Mouse (Mus musculus): ENCODE data around the gene Trp53bp1.

Gene Trp53bp1

DNA sequence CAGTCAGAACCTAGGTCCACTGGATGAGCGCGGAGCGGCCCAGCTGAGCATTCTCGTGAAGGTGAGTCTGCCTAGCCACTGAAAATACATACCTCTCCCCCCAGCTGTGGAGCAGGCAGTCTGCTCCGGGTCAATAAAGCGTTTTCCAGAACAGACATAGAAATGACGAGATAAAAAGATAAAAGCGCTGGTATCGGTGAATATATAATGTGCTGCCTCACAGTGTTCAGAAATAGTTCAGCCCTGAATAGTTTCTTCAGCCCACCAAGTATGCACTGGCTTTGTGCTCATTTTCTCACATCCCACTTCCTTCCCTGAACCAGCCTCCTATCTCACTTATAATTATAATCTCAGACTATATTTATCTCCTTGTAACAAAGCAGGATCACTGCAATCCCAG is 75.7 kb downstream of the Trp53bp1 start:
- CTCF ChIA-PET: interaction anchor here in 1 of 4 experiments (0.6 kb wide), 1 partner anchor 104 kb away, joined by 3 read pairs; no protein-coding TSS in a partner anchor
- POLR2A ChIA-PET: interaction anchor here in 2 of 4 experiments (0.9 to 1.9 kb wide), 3 partner anchors 9 to 23 kb away, joined by 3 to 6 read pairs (median 5); no protein-coding TSS in a partner anchor

GRCm38 (mm10) chr2:121188530-121188929 is 82.7 kb downstream of the Trp53bp1 start:
- POLR2A ChIA-PET: interaction anchor here in 2 of 4 experiments (1.4 to 2.5 kb wide), 2 partner anchors 38 to 48 kb away, joined by 3 to 6 read pairs; partner anchors contain the start of genes Adal (in 1 of the 2) and Lcmt2 (in 1 of the 2)
- CTCF ChIA-PET: interaction anchor here in 1 of 4 experiments (1.0 kb wide), 1 partner anchor 208 kb away, joined by 3 read pairs; no protein-coding TSS in a partner anchor

DNA sequence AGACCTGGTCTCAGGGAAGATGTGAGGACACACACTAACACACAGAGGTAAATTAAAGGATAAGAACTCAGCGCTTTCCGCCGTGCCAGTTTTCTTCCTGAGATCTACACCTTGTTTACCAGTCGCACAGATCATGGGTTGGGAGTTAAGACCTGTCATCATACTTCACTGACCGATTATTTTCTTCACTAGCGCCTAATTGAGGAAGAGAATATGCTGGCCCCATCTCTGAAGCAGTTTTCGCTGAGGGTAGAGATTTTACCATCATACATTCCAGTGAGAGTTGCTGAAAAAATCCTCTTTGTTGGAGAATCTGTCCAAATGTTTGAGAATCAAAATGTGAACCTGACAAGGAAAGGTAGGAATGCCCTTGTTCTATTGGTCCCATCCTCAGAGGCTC is 87.1 kb downstream of the Trp53bp1 start:
- CTCF ChIA-PET: no interaction called here
- POLR2A ChIA-PET: no interaction called here

- ChIA-PET POLR2A (interaction anchor here in 1 of 4 experiments (0.6 to 0.9 kb wide), 2 partner anchors 9 to 13 kb away, joined by 3 to 8 read pairs; partner anchors contain the start of genes Tubgcp4 and Zscan29), CTCF (no interaction called here)
Measured at GRCm38 (mm10) chr2:121183431-121183830, 87.8 kb downstream of the Trp53bp1 start.

- ChIA-PET CTCF (interaction anchor here in 2 of 4 experiments (0.6 to 2.2 kb wide), 6 partner anchors 176 to 700 kb away, joined by 3 to 9 read pairs (median 4); partner anchors contain the start of gene Ppip5k1 (in 1 of the 2)), POLR2A (interaction anchor here in 1 of 4 experiments (1.4 kb wide), 1 partner anchor 8 kb away, joined by 5 read pairs; the partner anchor contains the start of genes Tubgcp4 and Zscan29)
Measured at GRCm38 (mm10) chr2:121178828-121179479, 92.3 kb downstream of the Trp53bp1 start.

DNA sequence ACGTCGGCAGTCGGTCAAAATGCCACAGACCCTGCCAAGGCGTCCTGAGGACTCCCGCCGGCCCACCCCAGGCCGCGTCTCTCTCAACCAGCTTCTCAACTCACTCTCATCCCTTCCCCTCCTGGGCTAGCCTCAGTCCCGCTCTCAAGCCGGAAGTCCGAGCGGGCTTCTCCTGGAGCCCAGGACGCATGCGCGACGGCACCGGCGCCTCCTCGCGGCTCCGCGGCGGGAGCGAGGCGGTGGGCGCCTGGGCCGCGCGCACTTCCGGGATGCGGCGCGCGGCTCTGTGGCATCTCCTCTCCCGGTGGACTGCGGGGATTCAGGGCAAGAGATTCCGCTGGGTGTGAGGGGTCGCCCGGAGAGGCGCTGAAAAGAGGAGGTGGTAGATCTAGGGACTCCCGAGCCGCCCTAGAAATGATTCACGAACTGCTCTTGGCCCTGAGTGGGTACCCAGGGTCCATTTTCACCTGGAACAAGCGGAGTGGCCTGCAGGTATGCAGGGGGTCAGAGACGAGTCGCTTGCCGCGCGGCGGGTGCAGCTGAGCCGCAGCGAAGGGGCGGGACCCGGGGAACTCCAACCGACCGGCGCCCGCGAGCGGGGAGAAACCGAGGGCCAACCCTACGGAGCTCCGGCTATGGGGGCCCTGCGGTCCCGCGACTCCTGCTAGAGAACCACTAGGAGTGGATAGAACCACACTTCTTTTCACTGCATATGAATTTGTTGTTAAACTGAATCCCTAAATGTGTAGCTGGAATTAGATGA is 100.0 kb downstream of the Trp53bp1 start, which contains the start of gene Zscan29:
Gene Zscan29, minus strand, starts transcription at position 146 of the 763 bp plus-strand sequence.
- CTCF ChIA-PET: interaction anchor here in 2 of 4 experiments (0.6 to 1.6 kb wide), 7 partner anchors 31 to 264 kb away, joined by 3 to 10 read pairs (median 3); partner anchors contain the start of genes Adal (in 1 of the 2) and Lcmt2 (in 1 of the 2)
- POLR2A ChIA-PET: interaction anchor here in 3 of 4 experiments (0.5 to 3.5 kb wide), 41 partner anchors 8 to 785 kb away, joined by 3 to 45 read pairs (median 4); partner anchors contain the start of genes Adal (in 3 of the 3), Catsper2 (in 3 of the 3), Lcmt2 (in 3 of the 3) and Pdia3 (in 3 of the 3)

DNA sequence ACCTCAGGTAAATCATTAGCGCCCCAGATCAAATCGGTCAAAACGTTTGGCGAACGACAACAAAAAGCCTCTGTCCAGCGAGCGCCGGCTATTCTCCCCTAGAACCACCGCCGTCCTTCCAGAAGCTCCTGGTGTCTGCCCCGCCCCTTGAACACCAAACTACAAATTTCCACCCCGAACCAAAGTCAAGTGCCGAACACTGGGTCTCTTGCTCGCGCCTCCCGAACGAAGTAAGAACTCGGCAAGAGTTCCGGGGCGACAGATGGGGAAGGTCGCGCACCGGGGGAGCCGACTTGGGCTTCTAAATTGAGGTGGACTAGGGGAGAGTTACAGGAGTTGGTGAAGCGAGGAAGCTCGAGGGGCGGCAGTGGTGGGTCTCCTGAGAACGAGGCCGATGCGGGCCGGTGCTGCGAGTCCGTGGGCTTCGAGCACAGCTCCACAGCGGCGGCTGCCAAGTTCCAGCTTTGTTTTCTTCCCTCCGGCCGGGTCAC is 100.7 kb downstream of the Trp53bp1 start, which contains the start of gene Tubgcp4:
Gene Tubgcp4, plus strand, starts transcription at position 174 of the 491 bp plus-strand sequence.
- CTCF ChIA-PET: interaction anchor here in 2 of 4 experiments (0.8 to 1.6 kb wide), 6 partner anchors 31 to 264 kb away, joined by 3 to 10 read pairs (median 4); partner anchors contain the start of genes Adal (in 1 of the 2) and Lcmt2 (in 1 of the 2)
- POLR2A ChIA-PET: interaction anchor here in 3 of 4 experiments (0.6 to 3.5 kb wide), 35 partner anchors 9 to 786 kb away, joined by 3 to 45 read pairs (median 4); partner anchors contain the start of genes Adal (in 3 of the 3), Catsper2 (in 3 of the 3), Lcmt2 (in 3 of the 3) and Pdia3 (in 3 of the 3)

- POLR2A ChIA-PET: interaction anchor here in 3 of 4 experiments (0.6 to 3.5 kb wide), 19 partner anchors 8 to 786 kb away, joined by 3 to 45 read pairs (median 5); partner anchors contain the start of genes Adal (in 3 of the 3), Lcmt2 (in 3 of the 3), Ubr1 (in 2 of the 3) and Catsper2 (in 1 of the 3)
- CTCF ChIA-PET: interaction anchor here in 2 of 4 experiments (1.0 to 1.6 kb wide), 3 partner anchors 227 to 265 kb away, joined by 3 to 10 read pairs (median 4); no protein-coding TSS in a partner anchor
Measured at GRCm38 (mm10) chr2:121169902-121170301, 101.3 kb downstream of the Trp53bp1 start.

GRCm38 (mm10) chr2:121169173-121169572 is 102.0 kb downstream of the Trp53bp1 start:
- CTCF ChIA-PET: no interaction called here
- POLR2A ChIA-PET: interaction anchor here in 2 of 4 experiments (0.6 to 3.5 kb wide), 3 partner anchors 29 to 276 kb away, joined by 3 to 45 read pairs (median 28); partner anchors contain the start of genes Adal (in 2 of the 2) and Lcmt2 (in 2 of the 2)

DNA sequence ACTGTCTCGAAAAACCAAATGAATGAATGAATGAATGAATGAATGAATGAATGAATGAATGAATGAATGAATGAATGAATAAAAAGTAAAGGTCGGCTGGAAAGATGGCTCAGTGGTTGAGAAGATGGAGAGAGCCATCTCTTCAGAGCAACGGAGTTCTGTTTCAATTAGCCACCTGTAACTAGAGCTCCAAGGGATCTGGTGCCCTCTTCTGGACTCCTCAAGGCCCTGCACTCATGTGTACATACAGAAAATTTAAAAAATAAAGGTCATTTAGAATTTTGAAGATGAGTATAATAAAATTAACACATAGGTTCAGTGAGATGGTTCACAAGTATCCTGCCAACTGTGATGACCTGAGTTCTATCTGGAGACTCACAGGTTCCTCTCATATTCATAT is 118.1 kb downstream of the Trp53bp1 start:
- ChIA-PET CTCF (interaction anchor here in 1 of 4 experiments (0.5 to 1.0 kb wide), 2 partner anchors 244 to 602 kb away, joined by 3 to 4 read pairs; no protein-coding TSS in a partner anchor), POLR2A (interaction anchor here in 2 of 4 experiments (1.1 to 1.4 kb wide), 4 partner anchors 13 to 244 kb away, joined by 4 to 7 read pairs (median 5); partner anchors contain the start of genes Adal (in 2 of the 2), Lcmt2 (in 2 of the 2), Tubgcp4 (in 1 of the 2) and Zscan29 (in 1 of the 2))

DNA sequence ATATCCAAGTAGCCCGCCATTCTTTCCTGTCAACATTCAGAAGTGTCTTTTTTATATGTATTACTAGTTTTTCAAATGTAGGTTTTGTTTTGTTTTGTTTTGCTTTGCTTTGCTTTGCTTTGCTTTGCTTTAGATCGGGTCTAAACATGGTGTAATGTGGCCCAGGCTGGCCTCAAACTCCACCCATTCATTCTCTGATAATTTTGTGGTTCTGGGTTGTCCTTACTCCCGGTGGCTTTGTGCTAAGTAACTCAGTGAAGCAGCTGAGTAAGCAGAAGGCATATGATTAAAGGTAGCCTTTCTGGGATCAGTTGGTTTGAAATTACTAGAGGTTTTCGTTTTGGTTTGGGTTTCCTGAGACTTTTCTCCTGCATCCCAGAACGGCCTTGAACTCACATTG is 121.5 kb downstream of the Trp53bp1 start:
- CTCF ChIA-PET: no interaction called here

More for the DNA sequence above, 121.5 kb downstream of the Trp53bp1 start:
- POLR2A ChIA-PET: interaction anchor here in 2 of 4 experiments (1.0 to 2.3 kb wide), 5 partner anchors 9 to 18 kb away, joined by 3 to 15 read pairs (median 5); partner anchors contain the start of genes Adal (in 2 of the 2) and Lcmt2 (in 2 of the 2)

All from embryonic stem cell, embryonic (primary cell).